Mouse (Mus musculus) effector memory CD4-positive, alpha-beta T cell, adult 5 months (primary cell): ENCODE data around the gene Slc7a7. TPM values are rescaled to one million over a fixed set of nuclear protein-coding genes. Genes with fewer than 3 reads are reported as not detected.

ENCODE experiments used
- polyA plus RNA-seq: library from polyadenylated mRNA; unstranded; fragments of 100-300 nt; shearing (Covaris generic); gene quantifications from one replicate; pipeline ENCODE4 v1.2.1, GENCODE M21; 2017

Gene Slc7a7
- 0.44 TPM for polyA plus RNA-seq

DNA sequence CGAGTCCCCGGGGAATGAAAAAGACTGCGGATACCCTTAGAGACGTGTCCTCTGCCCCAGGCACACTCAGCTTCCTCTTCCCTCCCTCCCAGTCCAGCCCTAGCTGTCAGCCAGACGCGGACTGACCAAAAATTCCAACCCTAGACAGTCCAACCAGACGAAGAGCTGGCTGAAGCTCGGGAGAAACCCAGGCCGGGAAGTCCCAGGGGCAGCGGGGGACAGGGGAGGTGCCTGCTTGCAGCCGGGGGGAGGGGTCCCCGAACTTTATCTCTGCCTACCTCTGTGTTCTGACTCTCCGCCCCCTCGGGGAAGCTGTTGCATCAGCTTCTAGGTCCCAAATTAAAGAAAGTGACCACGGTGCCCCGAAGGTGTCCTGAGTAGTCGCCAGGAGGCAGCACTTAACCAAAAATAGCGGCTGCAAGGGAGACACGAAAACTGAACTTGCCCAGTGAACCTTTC lies at the start of gene Slc7a7:
Gene Slc7a7 (minus strand): TSS at position 158 of the 459 bp plus-strand sequence.

DNA sequence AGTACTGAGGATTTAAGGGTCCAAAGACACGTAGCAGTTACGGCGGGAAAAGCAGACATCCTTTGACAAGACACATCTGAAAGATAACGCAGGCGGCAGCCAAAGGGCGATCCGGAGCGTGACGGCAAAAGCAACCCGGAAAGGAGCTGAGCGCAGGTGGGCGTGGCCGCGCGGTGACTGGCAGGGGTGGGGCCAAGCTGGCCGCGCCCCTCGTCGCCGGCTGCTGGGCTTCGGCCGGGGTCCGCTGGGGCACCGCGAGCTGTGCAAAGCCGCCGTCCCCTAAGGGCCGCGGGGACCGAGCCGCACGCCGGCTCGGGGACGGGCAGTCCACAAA lies 46.3 kb upstream of the Slc7a7 start, which contains the start of gene Lrp10:
Gene Lrp10 (plus strand): TSS at position 179 of the 334 bp plus-strand sequence.

GRCm38 (mm10) chr14:54431334-54432077 lies 13.9 kb upstream of the Slc7a7 start, which contains the start of gene Mmp14:
Mmp14 (plus strand) TSS chr14:54431612.

DNA sequence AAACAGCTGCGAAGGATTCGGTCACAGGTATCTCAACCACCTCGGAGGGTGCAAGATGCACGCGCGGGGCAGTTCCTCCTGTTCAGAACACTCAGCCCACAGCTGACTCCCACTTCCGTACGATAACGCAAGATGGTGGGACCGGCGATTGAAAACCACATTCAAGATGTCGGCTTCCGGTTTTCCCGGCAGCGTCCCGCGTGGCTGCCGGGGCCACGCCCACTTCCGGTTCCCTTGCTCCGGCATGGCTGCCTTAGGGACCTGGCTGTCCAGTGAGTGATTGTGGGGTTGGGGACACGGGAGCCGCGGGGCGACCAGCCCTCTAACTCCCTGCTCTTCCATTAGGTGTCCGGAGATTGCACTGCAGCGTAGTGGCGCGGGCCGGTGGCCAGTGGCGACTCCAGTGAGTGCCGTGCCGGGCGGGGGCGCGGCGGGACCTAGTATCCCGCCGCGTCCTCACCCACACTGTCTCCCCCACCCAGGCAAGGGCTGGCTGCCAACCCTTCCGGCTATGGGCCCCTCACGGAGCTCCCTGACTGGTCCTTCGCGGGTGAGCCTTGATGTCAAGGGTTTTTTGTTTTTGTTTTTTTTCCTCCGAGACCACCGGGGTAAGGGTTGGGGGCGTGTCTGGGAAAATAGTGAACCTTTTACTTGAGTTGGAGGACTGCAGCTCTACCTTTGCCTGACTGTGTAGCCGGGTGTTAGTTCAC lies 9.3 kb upstream of the Slc7a7 start, which contains the start of gene Mrpl52:
Gene Mrpl52 (plus strand): TSS at position 221 of the 710 bp plus-strand sequence.

DNA sequence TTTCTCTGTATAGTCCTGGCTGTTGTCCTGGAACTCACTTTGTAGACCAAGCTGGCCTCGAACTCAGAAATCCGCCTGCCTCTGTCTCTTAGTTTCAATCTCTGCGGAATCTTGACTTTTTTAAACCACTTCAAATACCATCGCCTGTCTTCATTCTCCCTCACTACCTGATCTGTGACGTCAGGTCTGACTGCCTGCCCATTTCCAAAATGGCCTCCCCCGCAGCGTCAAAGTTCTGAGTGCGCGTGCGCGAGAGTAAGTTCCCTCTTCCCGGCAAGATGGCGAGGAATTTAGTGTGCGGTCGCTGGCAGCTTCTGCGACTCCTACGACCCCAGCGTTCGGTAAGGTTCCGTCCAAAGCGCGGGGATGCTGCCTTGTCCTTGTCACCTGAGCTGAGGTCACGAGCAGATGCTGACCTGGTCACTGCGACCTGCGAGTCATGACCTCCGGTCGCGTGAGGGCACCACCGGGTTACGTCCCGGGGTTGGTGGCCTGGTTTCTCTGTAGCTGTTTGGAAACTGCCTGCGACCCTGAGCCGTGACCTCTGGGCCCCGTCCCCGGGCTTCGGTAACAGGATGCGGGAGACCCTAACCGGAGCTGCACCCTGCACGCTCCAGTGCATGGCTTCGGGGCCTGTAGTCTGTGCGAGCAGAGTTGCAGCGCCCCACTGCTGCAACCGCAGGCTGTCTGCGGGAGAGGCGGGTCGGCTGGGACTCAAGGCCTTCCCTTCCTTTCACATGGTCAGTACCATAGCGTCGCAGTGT lies 56.8 kb downstream of the Slc7a7 start, which contains the start of gene Oxa1l:
Gene Oxa1l (plus strand): TSS at position 258 of the 764 bp plus-strand sequence.

Other genes starting within 250 kb of the Slc7a7 start
- 581 TPM for gene Dad1, start 163.7 kb downstream of the Slc7a7 start, polyA plus RNA-seq
- gene Abhd4, start 163.6 kb downstream of the Slc7a7 start, polyA plus RNA-seq, result 36.0 TPM
- gene Olfr49, start 132.8 kb downstream of the Slc7a7 start, polyA plus RNA-seq, result not detected
- 34.9 TPM for gene Oxa1l, start 56.9 kb downstream of the Slc7a7 start, polyA plus RNA-seq
- 128 TPM for gene Mrpl52, start 9.1 kb upstream of the Slc7a7 start, polyA plus RNA-seq
- 0.91 TPM for gene Mmp14, start 13.8 kb upstream of the Slc7a7 start, polyA plus RNA-seq
- gene Lrp10, start 46.4 kb upstream of the Slc7a7 start, polyA plus RNA-seq, result 269 TPM
- gene Rem2, start 58.3 kb upstream of the Slc7a7 start, polyA plus RNA-seq, result 0.26 TPM
- 26.2 TPM for gene Prmt5, start 99.7 kb upstream of the Slc7a7 start, polyA plus RNA-seq
- 28.5 TPM for gene Haus4, start 136.8 kb upstream of the Slc7a7 start, polyA plus RNA-seq
- 0.40 TPM for gene Ajuba, start 159.8 kb upstream of the Slc7a7 start, polyA plus RNA-seq
- gene 4931414P19Rik, start 188.2 kb upstream of the Slc7a7 start, polyA plus RNA-seq, result 0.41 TPM
- gene Psmb5, start 200.2 kb upstream of the Slc7a7 start, polyA plus RNA-seq, result 112 TPM
- not detected for gene Psmb11, start 203.7 kb upstream of the Slc7a7 start, polyA plus RNA-seq
- gene Gm17606, start 223.2 kb upstream of the Slc7a7 start, polyA plus RNA-seq, result not detected
- 3.7 TPM for gene Cdh24, start 223.6 kb upstream of the Slc7a7 start, polyA plus RNA-seq